Mouse (Mus musculus): ENCODE results near the gene Capg.
A peak's percentile ranks its signal among the peaks of the same experiment; 100 is the strongest.
"Not testable (repeated sequence)": the region's sequence is repeated elsewhere in the genome, so short reads cannot be mapped to it uniquely, and the experiment has no call there.

Capg gene

GRCm38 (mm10) chr6:72532580-72532979, 11.6 kb upstream of the Capg start:
- DNase-seq (ENCODE audit: low read depth, low spot score): no peak

- DNase-seq (ENCODE audit: low read depth, low spot score): not testable (repeated sequence)
Observed at GRCm38 (mm10) chr6:72533555-72533954, 10.6 kb upstream of the Capg start.

GRCm38 (mm10) chr6:72534035-72534809, 10.0 kb upstream of the Capg start:
- peak; percentile 86 for DNase-seq (ENCODE audit: low read depth, low spot score)

GRCm38 (mm10) chr6:72535165-72535564, 9.0 kb upstream of the Capg start:
- DNase-seq (ENCODE audit: low read depth, low spot score): peak; percentile 85

- DNase-seq (ENCODE audit: low read depth, low spot score): no peak
Observed at GRCm38 (mm10) chr6:72537998-72538500, 6.1 kb upstream of the Capg start.

GRCm38 (mm10) chr6:72538562-72539031, 5.6 kb upstream of the Capg start:
- DNase-seq (ENCODE audit: low read depth, low spot score): peak; percentile 92

- no peak for DNase-seq (ENCODE audit: low read depth, low spot score)
Observed at GRCm38 (mm10) chr6:72543265-72543850, 833 bp upstream of the Capg start.

GRCm38 (mm10) chr6:72545377-72545776, 1.2 kb downstream of the Capg start:
- no peak for DNase-seq (ENCODE audit: low read depth, low spot score)

- peak; percentile 73 for DNase-seq (ENCODE audit: low read depth, low spot score)
Observed at GRCm38 (mm10) chr6:72547121-72547520, 2.9 kb downstream of the Capg start.

- DNase-seq (ENCODE audit: low read depth, low spot score): no peak
Observed at GRCm38 (mm10) chr6:72547862-72548261, 3.7 kb downstream of the Capg start.

GRCm38 (mm10) chr6:72549041-72549580, 4.9 kb downstream of the Capg start:
- peak; percentile 69 for DNase-seq (ENCODE audit: low read depth, low spot score)

GRCm38 (mm10) chr6:72550025-72550424, 5.8 kb downstream of the Capg start:
- DNase-seq (ENCODE audit: low read depth, low spot score): no peak

- DNase-seq (ENCODE audit: low read depth, low spot score): no peak
Observed at GRCm38 (mm10) chr6:72550503-72551100, 6.4 kb downstream of the Capg start.

GRCm38 (mm10) chr6:72552171-72553078, 8.2 kb downstream of the Capg start:
- DNase-seq (ENCODE audit: low read depth, low spot score): peak; percentile 87

- no peak for DNase-seq (ENCODE audit: low read depth, low spot score)
Observed at GRCm38 (mm10) chr6:72553079-72553412, 8.9 kb downstream of the Capg start.

GRCm38 (mm10) chr6:72560801-72561200, 16.6 kb downstream of the Capg start:
- DNase-seq (ENCODE audit: low read depth, low spot score): peak; percentile 65

GRCm38 (mm10) chr6:72562486-72562885, 18.3 kb downstream of the Capg start:
- no peak for DNase-seq (ENCODE audit: low read depth, low spot score)

GRCm38 (mm10) chr6:72562894-72563293, 18.7 kb downstream of the Capg start:
- peak; percentile 60 for DNase-seq (ENCODE audit: low read depth, low spot score)

GRCm38 (mm10) chr6:72565506-72565905, 21.3 kb downstream of the Capg start:
- DNase-seq (ENCODE audit: low read depth, low spot score): no peak

GRCm38 (mm10) chr6:72566044-72566443, 21.9 kb downstream of the Capg start:
- peak; percentile 93 for DNase-seq (ENCODE audit: low read depth, low spot score)

GRCm38 (mm10) chr6:72567508-72567907, 23.3 kb downstream of the Capg start:
- no peak for DNase-seq (ENCODE audit: low read depth, low spot score)

Measured in ZHBTc4 (cell line).